Mouse (Mus musculus): Measurements from ENCODE around the gene Zfp984. TPM values are rescaled to one million over a fixed set of nuclear protein-coding genes. Genes with fewer than 3 reads are reported as not detected.

Zfp984 gene
- polyA plus RNA-seq (2012) = 0.87 and 1.5 TPM in 2 replicates

GRCm38 (mm10) chr4:147809292-147809965, at the start of gene Zfp984:
Gene Zfp984 (minus strand): TSS chr4:147809788.

GRCm38 (mm10) chr4:147847614-147848583, 38.3 kb upstream of the Zfp984 start, which contains the start of gene Zfp933:
Gene Zfp933 (minus strand): TSS chr4:147848366.

Other genes starting within 250 kb of the Zfp984 start
- 0.11 and 0.17 TPM in 2 replicates for gene Zfp979, start 167.3 kb downstream of the Zfp984 start, polyA plus RNA-seq (2012)
- gene Zfp534, start 107.2 kb downstream of the Zfp984 start, polyA plus RNA-seq (2012) = not detected in 2 replicates
- gene Zfp933, start 38.6 kb upstream of the Zfp984 start, polyA plus RNA-seq (2012) = 0.10 and 0.19 TPM in 2 replicates
- gene Miip, start 59.0 kb upstream of the Zfp984 start, polyA plus RNA-seq (2012) = 74.9 and 75.5 TPM in 2 replicates
- gene Fv1, start 59.2 kb upstream of the Zfp984 start, polyA plus RNA-seq (2012) = 0.31 and 0.38 TPM in 2 replicates
- 23.8 and 25.0 TPM in 2 replicates for gene Mfn2, start 94.9 kb upstream of the Zfp984 start, polyA plus RNA-seq (2012)
- gene Plod1, start 127.0 kb upstream of the Zfp984 start, polyA plus RNA-seq (2012) = 7.7 and 10.8 TPM in 2 replicates
- 106 and 121 TPM in 2 replicates for gene 2510039O18Rik, start 131.1 kb upstream of the Zfp984 start, polyA plus RNA-seq (2012)
- gene Nppb, start 176.0 kb upstream of the Zfp984 start, polyA plus RNA-seq (2012) = not detected in 2 replicates
- gene Nppa, start 190.9 kb upstream of the Zfp984 start, polyA plus RNA-seq (2012) = not detected in 2 replicates
- 2.4 and 3.4 TPM in 2 replicates for gene Clcn6, start 229.0 kb upstream of the Zfp984 start, polyA plus RNA-seq (2012)
- gene Mthfr, start 229.3 kb upstream of the Zfp984 start, polyA plus RNA-seq (2012) = 6.8 and 8.6 TPM in 2 replicates